Mouse (Mus musculus) CH12.LX (cell line): ENCODE measurements around the gene 4930444G20Rik. TPM values are rescaled to one million over a fixed set of nuclear protein-coding genes. Genes with fewer than 3 reads are reported as not detected.

Experiments used
- DNase-seq: peaks from one replicate; pipeline ENCODE4 v3.0.0-alpha.2; 2013; ENCODE audit errors: extremely low read depth
- H3K27ac ChIP-seq: 2 replicates; pipeline ENCODE4 v1.5.1; 2012; ENCODE audit warnings: low read depth, mild to moderate bottlenecking, control low read depth, moderate library complexity; ENCODE audit not compliant: insufficient read depth
- H3K27me3 ChIP-seq: replicated peaks from 2 replicates; pipeline ENCODE3; 2012; ENCODE audit warnings: inconsistent platforms
- H3K36me3 ChIP-seq, 2 experiments: replicated peaks in 1 of 2; 2 replicates each; pipeline versions ENCODE3 to v1.6.1; 2012; ENCODE audit warnings: inconsistent platforms in 1 of 2, low read length in 1 of 2, mild to moderate bottlenecking in 1 of 2, mixed read lengths in 1 of 2, moderate library complexity in 1 of 2; ENCODE audit not compliant: control insufficient read depth in 1 of 2, insufficient read depth in 1 of 2
- H3K4me1 ChIP-seq, 2 experiments: 2 replicates each; pipeline ENCODE4 v1.6.1; 2012; ENCODE audit warnings: inconsistent platforms in 1 of 2, moderate library complexity in 1 of 2; ENCODE audit not compliant: insufficient read depth in 2 of 2, control insufficient read depth in 1 of 2
- H3K4me2 ChIP-seq: 2 replicates; pipeline ENCODE4 v1.6.1; 2012; ENCODE audit warnings: low read depth, mild to moderate bottlenecking, control low read depth; ENCODE audit not compliant: poor library complexity, insufficient read depth, severe bottlenecking
- H3K4me3 ChIP-seq, 3 experiments: fragments of 150-350 bp in 1 of 3; sonication (generic) in 1 of 3; replicated peaks in 1 of 3; 2 replicates each; pipeline versions ENCODE3 to v1.5.1; 2011 to 2012; ENCODE audit warnings: low read depth in 2 of 3, low read length in 2 of 3, mild to moderate bottlenecking in 2 of 3, moderate library complexity in 2 of 3, control low read depth in 1 of 3, improper control_type of control experiment in 1 of 3, inconsistent platforms in 1 of 3, mixed read lengths in 1 of 3; ENCODE audit not compliant: poor library complexity in 1 of 3
- H3K79me2 ChIP-seq: replicated peaks from 2 replicates; pipeline ENCODE4 v1.6.1; 2012; ENCODE audit warnings: mild to moderate bottlenecking, moderate library complexity; ENCODE audit not compliant: control insufficient read depth, poor library complexity, insufficient read depth, severe bottlenecking; ENCODE audit errors: extremely low read depth
- H3K9ac ChIP-seq: 2 replicates; pipeline ENCODE4 v1.6.1; 2012; ENCODE audit warnings: low read depth, mild to moderate bottlenecking, control low read depth, moderate library complexity; ENCODE audit not compliant: insufficient read depth
- H3K9me3 ChIP-seq: replicated peaks from 2 replicates; pipeline ENCODE3; 2012; ENCODE audit warnings: low read length, inconsistent platforms, mixed read lengths
- CHD2 ChIP-seq: IDR thresholded peaks from 2 replicates; pipeline ENCODE4 v1.6.1; 2011; ENCODE audit warnings: low read length, improper control_type of control experiment
- CTCF ChIP-seq, 2 experiments: IDR thresholded peaks in 1 of 2; conservative IDR thresholded peaks in 1 of 2; 2 replicates each; pipeline ENCODE4 v1.5.1; 2011 to 2012; ENCODE audit warnings: low read depth in 2 of 2, low read length in 2 of 2, improper control_type of control experiment in 1 of 2, inconsistent platforms in 1 of 2, mild to moderate bottlenecking in 1 of 2, moderate library complexity in 1 of 2
- E2F4 ChIP-seq: IDR thresholded peaks from 2 replicates; pipeline ENCODE4 v1.6.1; 2011; ENCODE audit warnings: low read depth, low read length, improper control_type of control experiment; ENCODE audit not compliant: insufficient replicate concordance
- ELF1 ChIP-seq: IDR thresholded peaks from 2 replicates; pipeline ENCODE4 v1.6.1; 2014; ENCODE audit warnings: low read depth, mild to moderate bottlenecking, inconsistent platforms, low read length, improper control_type of control experiment
- EP300 ChIP-seq: IDR thresholded peaks from 2 replicates; pipeline ENCODE4 v1.6.1; 2011; ENCODE audit warnings: low read length, improper control_type of control experiment
- GABPA ChIP-seq: IDR thresholded peaks from 2 replicates; pipeline ENCODE4 v1.6.1; 2012; ENCODE audit warnings: low read depth, low read length, improper control_type of control experiment, inconsistent platforms; ENCODE audit not compliant: insufficient replicate concordance
- HCFC1 ChIP-seq: IDR thresholded peaks from 2 replicates; pipeline ENCODE4 v1.6.1; 2012; ENCODE audit warnings: low read depth, mild to moderate bottlenecking, inconsistent platforms, low read length, improper control_type of control experiment
- IRF4 ChIP-seq: IDR thresholded peaks from 2 replicates; pipeline ENCODE4 v1.6.1; 2014; ENCODE audit warnings: low read depth, mild to moderate bottlenecking, inconsistent platforms, low read length, improper control_type of control experiment
- JUND ChIP-seq: conservative IDR thresholded peaks from 2 replicates; pipeline ENCODE4 v1.6.1; 2011; ENCODE audit warnings: low read depth, low read length, improper control_type of control experiment
- MAZ ChIP-seq: IDR thresholded peaks from 2 replicates; pipeline ENCODE4 v1.6.1; 2012; ENCODE audit warnings: low read depth, mild to moderate bottlenecking, inconsistent platforms, low read length, improper control_type of control experiment, moderate library complexity
- MEF2A ChIP-seq: IDR thresholded peaks from 2 replicates; pipeline ENCODE4 v1.6.1; 2014; ENCODE audit warnings: low read depth, mild to moderate bottlenecking, inconsistent platforms, low read length, improper control_type of control experiment, borderline replicate concordance
- NELFE ChIP-seq: IDR thresholded peaks from 2 replicates; pipeline ENCODE4 v1.6.1; 2011; ENCODE audit warnings: low read depth, low read length, improper control_type of control experiment
- NRF1 ChIP-seq: IDR thresholded peaks from 2 replicates; pipeline ENCODE4 v1.6.1; 2014; ENCODE audit warnings: low read depth, mild to moderate bottlenecking, inconsistent platforms, low read length, improper control_type of control experiment, moderate library complexity
- PAX5 ChIP-seq: IDR thresholded peaks from 2 replicates; pipeline ENCODE4 v1.6.1; 2012; ENCODE audit warnings: low read length, inconsistent platforms, mixed read lengths
- POLR2AphosphoS2 ChIP-seq: IDR thresholded peaks from 2 replicates; pipeline ENCODE4 v1.6.1; 2011; ENCODE audit warnings: low read depth, low read length, improper control_type of control experiment
- RAD21 ChIP-seq: IDR thresholded peaks from 2 replicates; pipeline ENCODE4 v1.6.1; 2011; ENCODE audit warnings: low read depth, mild to moderate bottlenecking, low read length, improper control_type of control experiment, moderate library complexity
- SMC3 ChIP-seq: IDR thresholded peaks from 2 replicates; pipeline ENCODE4 v1.6.1; 2011; ENCODE audit warnings: low read depth, low read length, improper control_type of control experiment
- TBP ChIP-seq: conservative IDR thresholded peaks from 2 replicates; pipeline ENCODE4 v1.6.1; 2011; ENCODE audit warnings: low read depth, low read length, improper control_type of control experiment
- TCF12 ChIP-seq: IDR thresholded peaks from 2 replicates; pipeline ENCODE4 v1.6.1; 2014; ENCODE audit warnings: low read depth, mild to moderate bottlenecking, inconsistent platforms, low read length, improper control_type of control experiment
- USF1 ChIP-seq: IDR thresholded peaks from 2 replicates; pipeline ENCODE4 v1.6.1; 2014; ENCODE audit warnings: low read depth, mild to moderate bottlenecking, inconsistent platforms, low read length, improper control_type of control experiment
- USF2 ChIP-seq: conservative IDR thresholded peaks from 2 replicates; pipeline ENCODE4 v1.6.1; 2011; ENCODE audit warnings: low read depth, low read length, improper control_type of control experiment
- ZC3H11A ChIP-seq: IDR thresholded peaks from 2 replicates; pipeline ENCODE4 v1.6.1; 2012; ENCODE audit warnings: low read depth, mild to moderate bottlenecking, inconsistent platforms, low read length, improper control_type of control experiment
- ZMIZ1 ChIP-seq: IDR thresholded peaks from 2 replicates; pipeline ENCODE4 v1.6.1; 2012; ENCODE audit warnings: low read depth, mild to moderate bottlenecking, inconsistent platforms, low read length, improper control_type of control experiment
- dilution Hi-C: fragments of 300-500 bp; cut with MboI; formaldehyde crosslinking; loops from 2 replicates; pipeline ENCODE4 v1.14.3; 2020; ENCODE audit warnings: low sequenced_read_pairs; ENCODE audit not compliant: extremely low pct_unique_long_range_greater_than_20kb, extremely low pct_ligation_motif_present
- in situ Hi-C: fragments of 300-500 bp; cut with MboI; formaldehyde crosslinking; loops from 3 replicates; pipeline ENCODE4 v1.14.3; 2019; ENCODE audit warnings: low sequenced_read_pairs, low pct_ligation_motif_present, low pct_unique_long_range_greater_than_20kb, mixed read lengths
- polyA plus RNA-seq: library from polyadenylated mRNA; unstranded; fragments of >175 nt; gene quantifications from 2 replicates; pipeline ENCODE4 v1.2.1, GENCODE M21; 2012; ENCODE audit warnings: low read depth; ENCODE audit not compliant: insufficient read length
- total RNA-seq, 2 experiments: library from RNA; depleted of rRNA; stranded (reverse); fragments of 300-350 nt in 1 of 2; fragments of >200 nt in 1 of 2; gene quantifications; 2 replicates each; pipeline ENCODE4 v1.2.3; 2012 to 2014

Gene 4930444G20Rik
- total and polyA plus RNA-seq, 3 experiments: not detected

GRCm38 (mm10) chr10:22072739-22073138 lies 4.9 kb upstream of the 4930444G20Rik start:
- peak; percentile 24 for TF ChIP-seq RAD21
- peak; percentile 9 to 46; a peak in 2 of 4 replicates for TF ChIP-seq CTCF (conservative IDR thresholded peaks at IDR 0.05 in 1 of 2, IDR thresholded peaks at IDR 0.05 in 1 of 2; ENCODE audit: low read depth in 2 of 2, low read length in 2 of 2)
- TF ChIP-seq SMC3: peak; percentile 14; the same call in 1 of the 2 replicates
- TF ChIP-seq E2F4: no peak
- no peak for TF ChIP-seq USF1
- peak; percentile 12 for DNase-seq

DNA sequence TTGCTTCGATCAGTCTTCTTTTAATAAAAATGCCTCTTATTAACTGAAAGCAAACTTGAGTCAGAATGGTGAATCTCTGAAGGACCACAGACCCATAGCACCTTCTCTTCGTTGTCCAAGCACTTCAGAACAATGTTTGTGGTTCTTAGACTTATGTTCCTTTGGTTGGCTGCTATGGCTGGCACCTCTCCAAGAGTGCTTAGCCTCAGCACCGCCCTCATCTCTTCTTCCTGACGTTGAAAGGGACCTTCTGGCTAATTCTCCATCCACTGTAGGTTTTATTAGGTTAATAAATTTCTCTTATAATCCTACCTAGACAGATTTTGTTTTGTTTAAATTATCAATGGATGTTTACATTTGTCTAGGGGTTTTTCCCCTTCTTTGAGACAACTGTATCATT lies 2.7 kb upstream of the 4930444G20Rik start:
- Histone ChIP-seq H3K4me3 (no peak overlapping the region), H3K9ac (no peak overlapping the region), H3K9me3 (no peaks in the 10 kb centered on the region), H3K36me3 (no peaks in the 10 kb centered on the region), H3K27ac (no peak overlapping the region), H3K4me1 (no peaks in the 10 kb centered on the region), H3K4me2 (no peak overlapping the region), H3K79me2 (no peaks in the 10 kb centered on the region), H3K27me3 (no peaks in the 10 kb centered on the region)
- in situ Hi-C loops (no loop called here), dilution Hi-C loops (no loop called here)
- TF ChIP-seq GABPA (no peak), NELFE (no peak), ZMIZ1 (no peak), MEF2A (no peak), MAZ (no peak), CTCF (conservative IDR thresholded peaks at IDR 0.05 in 1 of 2, IDR thresholded peaks at IDR 0.05 in 1 of 2; ENCODE audit: low read depth in 2 of 2, low read length in 2 of 2) (no peak), TCF12 (no peak), IRF4 (no peak), ZC3H11A (no peak), EP300 (no peak), USF2 (no peak), NRF1 (no peak), PAX5 (no peak), TBP (no peak), JUND (no peak), POLR2AphosphoS2 (no peak), ELF1 (no peak), HCFC1 (no peak), SMC3 (no peak), CHD2 (no peak)
- DNase-seq: no peak

More at GRCm38 (mm10) chr10:22072739-22073138, 4.9 kb upstream of the 4930444G20Rik start:
- Histone ChIP-seq H3K79me2 (no peaks in the 10 kb centered on the region), H3K27me3 (no peaks in the 10 kb centered on the region), H3K27ac (no peak overlapping the region), H3K9ac (no peak overlapping the region), H3K36me3 (no peaks in the 10 kb centered on the region), H3K9me3 (no peaks in the 10 kb centered on the region), H3K4me1 (no peaks in the 10 kb centered on the region), H3K4me2 (no peak overlapping the region), H3K4me3 (no peak overlapping the region)
- in situ Hi-C loops (no loop called here), dilution Hi-C loops (no loop called here)
